Mouse (Mus musculus) stomach, postnatal 0 days (tissue): ENCODE data around the gene 2310011J03Rik.

Experiments
- CTCF ChIP-seq: IDR thresholded peaks from 2 replicates; pipeline ENCODE4 v1.5.1; 2016; ENCODE audit warnings: antibody characterized with exemption, low read depth, mild to moderate bottlenecking, moderate library complexity
- EP300 ChIP-seq: optimal IDR thresholded peaks from 2 replicates; pipeline ENCODE3; 2016; ENCODE audit warnings: antibody characterized with exemption

GRCm38 (mm10) chr10:80288097-80288496 lies 32.2 kb downstream of the 2310011J03Rik start:
- TF ChIP-seq CTCF (no peak), EP300 (no peak)
